Mouse (Mus musculus) stomach, embryonic 16.5 days (tissue): ENCODE data around the gene Cela3b. TPM values are rescaled to one million over a fixed set of nuclear protein-coding genes. Genes with fewer than 3 reads are reported as not detected.

Source experiments
- ATAC-seq: fragments of 200-750 bp; cut with Nextera tagmentation; 2 replicates; pipeline ENCODE4 v1.8.0; 2017; ENCODE audit warnings: moderate number of reproducible peaks, moderate TSS enrichment; ENCODE audit not compliant: insufficient read depth, low FRiP score
- H3K27ac ChIP-seq: fragments of 300-500 bp; sonication (generic); 2 replicates; pipeline ENCODE4 v1.5.1; 2014; ENCODE audit warnings: low read length
- H3K27me3 ChIP-seq: fragments of 300-500 bp; sonication (generic); 2 replicates; pipeline ENCODE4 v1.6.1; 2014; ENCODE audit warnings: low read length, control low read depth, mixed read lengths; ENCODE audit not compliant: control insufficient read depth, insufficient read depth
- H3K36me3 ChIP-seq: fragments of 300-500 bp; sonication (generic); 2 replicates; pipeline ENCODE4 v1.6.1; 2014; ENCODE audit warnings: low read length; ENCODE audit not compliant: control insufficient read depth, insufficient read depth
- H3K4me1 ChIP-seq: fragments of 300-500 bp; sonication (generic); 2 replicates; pipeline ENCODE4 v1.6.1; 2014; ENCODE audit warnings: low read length, control low read depth, mixed read lengths; ENCODE audit not compliant: control insufficient read depth, insufficient read depth
- H3K4me2 ChIP-seq: fragments of 300-500 bp; sonication (generic); 2 replicates; pipeline ENCODE4 v1.6.1; 2014; ENCODE audit warnings: low read depth, low read length, mixed read lengths
- H3K4me3 ChIP-seq: fragments of 300-500 bp; sonication (generic); replicated peaks from 2 replicates; pipeline ENCODE4 v1.5.1; 2014; ENCODE audit warnings: mild to moderate bottlenecking, low read length
- H3K9ac ChIP-seq: fragments of 300-500 bp; sonication (generic); 2 replicates; pipeline ENCODE4 v1.6.1; 2014; ENCODE audit warnings: low read length
- H3K9me3 ChIP-seq: fragments of 300-500 bp; sonication (generic); replicated peaks from 2 replicates; pipeline ENCODE4 v1.6.1; 2016; ENCODE audit warnings: low read length, control low read depth; ENCODE audit not compliant: control insufficient read depth
- WGBS: fragments of 180-500 bp; shearing (Covaris S2); extraction: QIAGEN DNeasy Blood & Tissue Kit; methylation state at CpG from one replicate; pipeline ENCODE4 v1.1.7; 2014; 5-methylcytosine and 5-hydroxymethylcytosine counted together
- polyA plus RNA-seq: library from polyadenylated mRNA; unstranded; fragments of >200 nt; fragmentation: Nextera tagmentation; extraction: Ambion mirVana; gene quantifications from 2 replicates; pipeline ENCODE4 v1.2.1, GENCODE M21; 2015

Cela3b gene
- polyA plus RNA-seq, 1 experiment from 2014 or later: 406 TPM

GRCm38 (mm10) chr4:137388059-137388794, 42.1 kb downstream of the Cela3b start:
- H3K4me2 ChIP-seq: peak overlapping the region; percentile 70
- ATAC-seq: peak; percentile 92
- H3K4me1 ChIP-seq: 0 out of 2 replicates have a peak, but pooled peaks cover 2% of the 10 kb centered on the region
- WGBS: under 1% methylated on average over 46 of the region's 46 CpGs
- no peaks in the 10 kb centered on the region for H3K27me3 ChIP-seq
- H3K9ac ChIP-seq: peak overlapping the region; percentile 88
- peak overlapping the region; percentile 76 for H3K4me3 ChIP-seq
- peaks cover 3% of the 10 kb centered on the region; the same call in 1 of the 2 replicates for H3K9me3 ChIP-seq
- peak overlapping the region; percentile 93 for H3K27ac ChIP-seq
- H3K36me3 ChIP-seq: no peaks in the 10 kb centered on the region

GRCm38 (mm10) chr4:137387482-137388058, 42.8 kb downstream of the Cela3b start:
- Histone ChIP-seq H3K4me3 (peak overlapping the region; percentile 76), H3K4me2 (peak overlapping the region; percentile 70), H3K27me3 (no peaks in the 10 kb centered on the region), H3K27ac (peak overlapping the region; percentile 93), H3K9me3 (peaks cover 3% of the 10 kb centered on the region; the same call in 1 of the 2 replicates), H3K9ac (peak overlapping the region; percentile 88), H3K4me1 (0 out of 2 replicates have a peak, but pooled peaks cover 2% of the 10 kb centered on the region), H3K36me3 (no peaks in the 10 kb centered on the region)
- 1% methylated on average over 20 of the region's 20 CpGs for WGBS
- no peak for ATAC-seq

- no peaks in the 10 kb centered on the region for H3K4me1 ChIP-seq
- WGBS: 36% methylated on average over 15 of the region's 16 CpGs
- peak; percentile 56; the same call in 1 of the 2 replicates for ATAC-seq
- no peaks in the 10 kb centered on the region for H3K36me3 ChIP-seq
- no peak overlapping the region for H3K9ac ChIP-seq
- no peaks in the 10 kb centered on the region for H3K9me3 ChIP-seq
- H3K4me2 ChIP-seq: 0 out of 2 replicates have a peak overlapping the region, but pooled peaks have one; percentile 6
- H3K27me3 ChIP-seq: no peaks in the 10 kb centered on the region
- no peak overlapping the region for H3K4me3 ChIP-seq
- peak overlapping the region; percentile 76 for H3K27ac ChIP-seq
Observed at GRCm38 (mm10) chr4:137380702-137381605, 49.4 kb downstream of the Cela3b start.

- Histone ChIP-seq H3K36me3 (no peaks in the 10 kb centered on the region), H3K9me3 (no peaks in the 10 kb centered on the region), H3K4me1 (peaks cover 6% of the 10 kb centered on the region), H3K27ac (no peak overlapping the region), H3K4me2 (no peak overlapping the region), H3K27me3 (no peaks in the 10 kb centered on the region), H3K9ac (no peak overlapping the region), H3K4me3 (no peak overlapping the region)
- no peak for ATAC-seq
- WGBS: 82% methylated on average over 10 of the region's 10 CpGs
Observed at GRCm38 (mm10) chr4:137379713-137380255, 50.6 kb downstream of the Cela3b start.

- Histone ChIP-seq H3K4me3 (no peak overlapping the region), H3K36me3 (no peaks in the 10 kb centered on the region), H3K27ac (no peak overlapping the region), H3K27me3 (no peaks in the 10 kb centered on the region), H3K9me3 (no peaks in the 10 kb centered on the region), H3K4me1 (peaks cover 6% of the 10 kb centered on the region), H3K9ac (no peak overlapping the region), H3K4me2 (no peak overlapping the region)
- 86% methylated on average over 3 of the region's 3 CpGs for WGBS
- ATAC-seq: no peak
Observed at GRCm38 (mm10) chr4:137379085-137379484, 51.3 kb downstream of the Cela3b start.

- ATAC-seq: no peak
- Histone ChIP-seq H3K4me3 (no peak overlapping the region), H3K36me3 (no peaks in the 10 kb centered on the region), H3K27ac (no peak overlapping the region), H3K9me3 (no peaks in the 10 kb centered on the region), H3K9ac (no peak overlapping the region), H3K4me1 (peaks cover 6% of the 10 kb centered on the region), H3K4me2 (no peak overlapping the region), H3K27me3 (no peaks in the 10 kb centered on the region)
- 71% methylated on average over 4 of the region's 4 CpGs for WGBS
Observed at GRCm38 (mm10) chr4:137377526-137378304, 52.6 kb downstream of the Cela3b start.

- H3K36me3 ChIP-seq: no peaks in the 10 kb centered on the region
- H3K4me3 ChIP-seq: no peak overlapping the region
- no peak overlapping the region for H3K9ac ChIP-seq
- WGBS: 42% methylated on average over 2 of the region's 2 CpGs
- H3K4me2 ChIP-seq: no peak overlapping the region
- no peak overlapping the region for H3K27ac ChIP-seq
- no peak for ATAC-seq
- no peaks in the 10 kb centered on the region for H3K9me3 ChIP-seq
- H3K27me3 ChIP-seq: no peaks in the 10 kb centered on the region
- H3K4me1 ChIP-seq: peaks cover 6% of the 10 kb centered on the region
Observed at GRCm38 (mm10) chr4:137376778-137377177, 53.6 kb downstream of the Cela3b start.
